Mouse (Mus musculus) lung, adult 2 months (tissue): ENCODE results near the gene AU040320. TPM values are rescaled to one million over a fixed set of nuclear protein-coding genes. Genes with fewer than 3 reads are reported as not detected.

ENCODE experiments used
- DNase-seq: peaks from one replicate; pipeline ENCODE4 v3.0.0; 2022
- H3K4me1 ChIP-seq: fragments of 200-500 bp; 2 replicates; pipeline ENCODE4 v1.6.1; 2011; ENCODE audit warnings: low read length; ENCODE audit not compliant: control insufficient read depth, insufficient read depth
- H3K4me3 ChIP-seq: fragments of 200-500 bp; replicated peaks from 2 replicates; pipeline ENCODE3; 2011; ENCODE audit warnings: low read depth, mild to moderate bottlenecking, control low read depth, low read length; ENCODE audit errors: extremely low read depth
- CTCF ChIP-seq: fragments of 200-500 bp; IDR thresholded peaks from 2 replicates; pipeline ENCODE4 v1.5.1; 2011; ENCODE audit warnings: mild to moderate bottlenecking, low read length, control low read depth; ENCODE audit not compliant: insufficient read depth
- POLR2A ChIP-seq: fragments of 200-500 bp; IDR thresholded peaks from 2 replicates; pipeline ENCODE4 v1.6.1; 2011; ENCODE audit warnings: low read depth, mild to moderate bottlenecking, control low read depth, low read length, borderline replicate concordance; ENCODE audit errors: extremely low read depth
- WGBS: fragments of 180-500 bp; shearing (Covaris S2); methylation state at CpG from one replicate; pipeline ENCODE4 v1.1.7; 2018; 5-methylcytosine and 5-hydroxymethylcytosine counted together
- polyA plus RNA-seq: library from polyadenylated mRNA; depleted of rRNA; stranded (reverse); fragments of >200 nt; gene quantifications from 2 replicates; pipeline ENCODE4 v1.2.3, GENCODE M21; 2012; rRNA removed

AU040320 gene
- polyA plus RNA-seq, 1 experiment = 39.4 TPM

- TF ChIP-seq CTCF (no peak), POLR2A (no peak)
- no peak overlapping the region for H3K4me3 ChIP-seq
- H3K4me1 ChIP-seq = no peaks in the 10 kb centered on the region
- 83% methylated on average over 5 of the region's 5 CpGs for WGBS
- no peak for DNase-seq
These were observed 126.4 kb downstream of the AU040320 start for GRCm38 (mm10) chr4:126879560-126880275.

- Histone ChIP-seq H3K4me1 (no peaks in the 10 kb centered on the region), H3K4me3 (no peak overlapping the region)
- WGBS = 88% methylated on average over 5 of the region's 5 CpGs
- no peak for DNase-seq
- no peak for TF ChIP-seq CTCF
- TF ChIP-seq POLR2A = no peak
These were observed 130.3 kb downstream of the AU040320 start for GRCm38 (mm10) chr4:126883602-126884001.

- WGBS = 59% methylated on average over 1 of the region's 1 CpGs
- no peak for DNase-seq
- Histone ChIP-seq H3K4me1 (no peaks in the 10 kb centered on the region), H3K4me3 (no peak overlapping the region)
- TF ChIP-seq CTCF = no peak
- TF ChIP-seq POLR2A = no peak
These were observed 132.6 kb downstream of the AU040320 start for GRCm38 (mm10) chr4:126885953-126886352.

GRCm38 (mm10) chr4:126889879-126890278 is 136.5 kb downstream of the AU040320 start:
- 79% methylated on average over 8 of the region's 8 CpGs for WGBS
- H3K4me1 ChIP-seq = no peaks in the 10 kb centered on the region
- TF ChIP-seq CTCF (no peak), POLR2A (no peak)
- no peak for DNase-seq
- H3K4me3 ChIP-seq = no peak overlapping the region

Other genes with a start within 250 kb of the AU040320 start
- gene Ago4, start 220.1 kb upstream of the AU040320 start, polyA plus RNA-seq = 2.9 and 4.2 TPM in 2 replicates
- gene Clspn, start 196.6 kb upstream of the AU040320 start, polyA plus RNA-seq = 0.12 and 0.44 TPM in 2 replicates
- gene 5730409E04Rik, start 143.7 kb upstream of the AU040320 start, polyA plus RNA-seq = 13.5 and 15.2 TPM in 2 replicates
- gene Psmb2, start 75.9 kb upstream of the AU040320 start, polyA plus RNA-seq = 110 and 146 TPM in 2 replicates
- 0.28 TPM in 1 of 2 replicates, not detected in the other for gene Tfap2e, start 17.3 kb upstream of the AU040320 start, polyA plus RNA-seq
- 31.5 and 31.9 TPM in 2 replicates for gene Ncdn, start 106 bp upstream of the AU040320 start, polyA plus RNA-seq
- 3.8 and 5.5 TPM in 2 replicates for gene Zmym4, start 214.6 kb downstream of the AU040320 start, polyA plus RNA-seq